Comparison of ENCODE assay signal across 13 mouse cellular contexts in the genomic region with DNA sequence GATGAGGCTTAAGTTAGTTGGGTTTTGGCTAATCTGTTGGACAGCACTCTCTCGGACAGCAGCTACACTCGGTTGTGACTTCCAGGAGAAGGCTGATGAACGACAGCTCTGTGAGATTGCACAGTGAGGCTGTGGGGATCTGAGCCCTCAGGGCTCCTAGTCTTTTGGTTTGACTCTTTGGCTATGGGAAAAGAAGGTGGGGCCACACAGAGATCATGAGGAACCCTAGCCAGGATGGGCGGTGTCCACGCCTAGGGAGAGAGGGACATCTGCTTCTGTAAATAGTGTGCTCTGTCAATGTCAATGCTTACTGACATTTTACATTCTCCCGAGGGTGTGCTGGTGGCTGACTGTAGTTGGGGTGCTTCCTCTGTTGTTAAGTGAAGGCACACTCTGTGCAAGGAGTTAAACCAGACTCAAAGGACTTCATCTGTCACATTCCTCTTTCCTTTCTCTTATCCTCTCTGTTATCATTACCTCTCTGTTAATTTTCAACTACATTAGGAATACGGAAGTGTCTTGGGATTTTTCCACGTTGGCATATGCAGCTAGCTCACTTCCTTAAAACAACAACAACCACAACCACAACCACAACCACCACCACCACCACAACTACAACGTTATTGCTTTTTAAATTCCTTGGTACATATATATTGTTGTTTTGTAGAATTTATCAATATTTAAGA. TPM values are rescaled to one million over a fixed set of nuclear protein-coding genes. Genes with fewer than 3 reads are reported as not detected.
A peak's percentile ranks its signal among the peaks of the same experiment; 100 is the strongest.
DNase-seq lines count a peak whose midpoint lies in the region; ATAC-seq lines count a peak whose summit lies in the region.
"Had no signal": no experiment of that assay in that cellular context is flagged by ENCODE, and none has a peak within 500 bp of the region (broad histone marks: within the 10 kb centered on the region; RNA-seq: fewer than 3 reads in every experiment).

No protein-coding gene starts in this region.

- H3K4me3 ChIP-seq in intestine, embryonic 15.5 days (replicated peaks) = no peak overlapping the region
- H3K4me3 ChIP-seq: embryonic facial prominence, embryonic 13.5 days; neural tube, embryonic 13.5 days had no signal

- H3K9me3 ChIP-seq in intestine, embryonic 15.5 days = no peaks in the 10 kb centered on the region
- H3K9me3 ChIP-seq: embryonic facial prominence, embryonic 13.5 days; neural tube, embryonic 13.5 days had no signal

- H3K36me3 ChIP-seq in intestine, embryonic 15.5 days = no peaks in the 10 kb centered on the region
- H3K36me3 ChIP-seq: embryonic facial prominence, embryonic 13.5 days; neural tube, embryonic 13.5 days had no signal

- H3K4me2 ChIP-seq in intestine, embryonic 15.5 days (replicated peaks) = peak overlapping the region; percentile 14; the same call in 1 of the 2 replicates
- H3K4me2 ChIP-seq: embryonic facial prominence, embryonic 13.5 days; neural tube, embryonic 13.5 days had no signal

- H3K27me3 ChIP-seq in intestine, embryonic 15.5 days (replicated peaks) = no peaks in the 10 kb centered on the region
- H3K27me3 ChIP-seq: embryonic facial prominence, embryonic 13.5 days; neural tube, embryonic 13.5 days had no signal

- ATAC-seq in common myeloid progenitor, adult 5-6 weeks (replicated peaks; ENCODE audit: low read depth, poor library complexity, severe bottlenecking) = peak; percentile 65
- peak; percentile 76 for ATAC-seq in intestine, embryonic 15.5 days

- DNase-seq in heart, adult 8-10 months (ENCODE audit: low spot score) = peak; percentile 73
- peak; percentile 69 for DNase-seq in lung, postnatal 36 days
- no peak for DNase-seq in cerebellum, adult 11 months
- DNase-seq in kidney, postnatal 14 days = no peak
- no peak for DNase-seq in layer of hippocampus, postnatal 25 days (ENCODE audit: extremely low spot score in 1 of 2, low spot score in 1 of 2)
- DNase-seq: cerebellum, adult 8-10 months; right cerebral cortex, postnatal 25 days; thymus, postnatal 4 days had no signal

- 21% methylated on average over 9 of the region's 9 CpGs for WGBS in intestine, embryonic 15.5 days

- H3K27ac ChIP-seq in intestine, embryonic 15.5 days = no peak overlapping the region
- H3K27ac ChIP-seq: embryonic facial prominence, embryonic 13.5 days; kidney, postnatal 0 days; neural tube, embryonic 13.5 days had no signal

- no peak overlapping the region for H3K9ac ChIP-seq in intestine, embryonic 15.5 days
- H3K9ac ChIP-seq: embryonic facial prominence, embryonic 13.5 days; neural tube, embryonic 13.5 days had no signal

- peaks cover 4% of the 10 kb centered on the region for H3K4me1 ChIP-seq in intestine, embryonic 15.5 days (replicated peaks)
- H3K4me1 ChIP-seq: embryonic facial prominence, embryonic 13.5 days; neural tube, embryonic 13.5 days had no signal

RNA-seq across cellular contexts. Expression of gene Cd28, which starts 54.2 kb away (rescaled TPM):
- total RNA-seq in common myeloid progenitor, adult 5-6 weeks (2017) = 1.1 and 1.4 TPM in 2 replicates
- total RNA-seq in heart, adult 8-10 months (2022) = 10 to 100 TPM; 11.8 to 15.7 (median 12.5) TPM
- polyA plus RNA-seq in intestine, embryonic 15.5 days (2015; fragmentation: Nextera tagmentation; extraction: Ambion mirVana) = 0.15 and 0.25 TPM in 2 replicates
- total RNA-seq in layer of hippocampus, postnatal 25 days (2021) = under 1 TPM; 0.05 to 0.16 TPM

Comparison
In these comparisons a context has a peak if more than half of its experiments do, and no peak if none do; other contexts are left out.
1. DNase-seq: peak in heart, adult 8-10 months (single experiment) and lung, postnatal 36 days (single experiment); none in cerebellum, adult 11 months (single experiment), kidney, postnatal 14 days (single experiment) and layer of hippocampus, postnatal 25 days (0 of 2).